Mouse (Mus musculus): ENCODE results near the gene Cdc34.
A peak's percentile ranks its signal among the peaks of the same experiment; 100 is the strongest.

The Cdc34 gene

DNA sequence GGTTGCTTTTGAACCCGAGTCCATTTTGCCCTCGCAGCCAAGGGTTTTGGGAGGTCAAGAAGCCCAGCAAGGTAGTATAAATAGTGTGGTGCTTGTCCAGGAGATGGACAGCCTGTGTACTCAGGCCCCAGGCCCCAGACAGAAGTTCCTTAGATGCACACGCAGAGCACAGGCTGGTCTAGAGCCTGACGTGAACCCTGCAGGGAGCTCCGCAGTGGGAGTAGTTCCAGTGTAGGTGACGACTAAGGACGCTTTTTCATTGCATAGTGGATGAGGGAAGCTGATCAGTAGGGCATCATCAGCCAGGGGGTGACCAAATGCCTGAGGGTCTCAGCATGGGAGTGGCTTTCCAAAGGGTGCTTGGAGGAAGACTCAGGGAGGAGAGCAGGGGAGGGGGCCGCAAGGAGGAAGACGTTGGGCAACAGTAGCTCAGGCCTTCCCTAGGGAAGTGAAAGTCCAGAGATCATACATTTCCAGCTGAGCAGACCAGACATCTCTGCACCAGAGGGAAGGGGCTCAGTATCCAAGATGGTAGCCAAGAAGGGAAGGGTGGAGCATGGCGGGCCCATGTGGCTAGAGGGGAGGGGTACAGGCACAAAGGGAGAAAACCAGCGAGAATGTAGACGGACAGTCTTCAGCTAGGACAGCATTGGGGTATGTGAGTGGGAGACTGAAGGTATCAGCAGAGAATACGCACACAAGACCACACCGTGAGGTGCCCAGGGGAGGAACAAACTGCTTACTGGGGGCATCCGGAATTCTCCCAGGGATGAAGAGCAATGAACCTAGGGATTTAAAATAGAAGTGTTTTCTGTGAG lies 11.7 kb upstream of the Cdc34 start:
- no peak for DNase-seq (ENCODE audit: low spot score)

DNA sequence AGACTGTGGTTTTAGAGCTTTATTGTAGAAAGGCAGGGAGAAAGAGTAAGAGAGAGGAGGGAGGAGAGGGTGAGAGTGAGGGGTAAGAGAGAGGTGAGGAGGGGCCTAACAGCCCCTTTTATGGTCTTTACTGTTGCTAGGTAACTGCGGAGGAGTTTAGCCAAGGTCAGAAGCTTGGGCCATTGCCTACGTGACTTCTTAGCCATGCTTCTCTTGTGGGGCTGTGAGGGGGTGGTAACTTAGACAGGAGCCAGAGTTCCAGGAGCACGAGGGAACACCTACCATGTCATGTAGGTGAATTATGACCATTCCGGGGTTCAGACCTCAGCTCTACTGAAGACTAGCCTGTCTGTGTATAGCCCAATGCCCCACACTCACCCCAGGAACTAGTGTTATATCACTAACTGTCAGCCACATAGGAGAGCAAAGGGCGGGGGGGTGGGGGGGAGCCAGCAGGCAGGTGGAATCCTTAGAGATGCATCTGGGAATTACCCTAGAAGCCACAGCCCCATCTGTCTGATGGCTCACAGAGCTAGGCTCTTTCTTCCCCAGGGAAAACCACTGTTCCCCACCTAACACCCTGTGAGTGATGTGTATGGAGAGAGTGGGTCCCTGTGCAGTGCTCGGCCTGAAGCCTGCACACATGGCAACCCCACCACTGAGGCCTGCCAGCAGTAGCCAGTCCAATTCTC lies 10.5 kb upstream of the Cdc34 start:
- DNase-seq (ENCODE audit: low spot score), result no peak

DNA sequence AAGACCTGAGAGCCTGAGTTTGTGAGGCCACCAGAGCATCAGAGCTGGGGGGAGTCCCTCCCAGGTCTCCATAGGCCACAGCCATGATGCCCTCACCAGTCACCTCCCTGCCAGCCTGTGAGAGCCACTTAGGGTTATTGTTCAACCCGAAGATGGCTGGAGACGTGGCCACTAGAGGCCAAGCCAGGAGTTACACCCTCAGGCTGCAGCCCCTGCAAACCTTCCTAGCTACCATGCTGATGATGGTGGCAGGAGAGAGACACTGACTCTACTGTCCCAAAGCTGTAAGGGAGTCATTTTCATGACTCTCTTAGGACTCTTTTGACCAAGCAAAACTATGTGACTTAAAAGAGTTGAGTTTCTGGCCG lies 9.9 kb upstream of the Cdc34 start:
- DNase-seq (ENCODE audit: low spot score), result no peak

- no peak for DNase-seq (ENCODE audit: low spot score)
Measured at GRCm38 (mm10) chr10:79673054-79673453, 8.9 kb upstream of the Cdc34 start.

GRCm38 (mm10) chr10:79675346-79676035 lies 6.5 kb upstream of the Cdc34 start:
- no peak for DNase-seq (ENCODE audit: low spot score)

DNA sequence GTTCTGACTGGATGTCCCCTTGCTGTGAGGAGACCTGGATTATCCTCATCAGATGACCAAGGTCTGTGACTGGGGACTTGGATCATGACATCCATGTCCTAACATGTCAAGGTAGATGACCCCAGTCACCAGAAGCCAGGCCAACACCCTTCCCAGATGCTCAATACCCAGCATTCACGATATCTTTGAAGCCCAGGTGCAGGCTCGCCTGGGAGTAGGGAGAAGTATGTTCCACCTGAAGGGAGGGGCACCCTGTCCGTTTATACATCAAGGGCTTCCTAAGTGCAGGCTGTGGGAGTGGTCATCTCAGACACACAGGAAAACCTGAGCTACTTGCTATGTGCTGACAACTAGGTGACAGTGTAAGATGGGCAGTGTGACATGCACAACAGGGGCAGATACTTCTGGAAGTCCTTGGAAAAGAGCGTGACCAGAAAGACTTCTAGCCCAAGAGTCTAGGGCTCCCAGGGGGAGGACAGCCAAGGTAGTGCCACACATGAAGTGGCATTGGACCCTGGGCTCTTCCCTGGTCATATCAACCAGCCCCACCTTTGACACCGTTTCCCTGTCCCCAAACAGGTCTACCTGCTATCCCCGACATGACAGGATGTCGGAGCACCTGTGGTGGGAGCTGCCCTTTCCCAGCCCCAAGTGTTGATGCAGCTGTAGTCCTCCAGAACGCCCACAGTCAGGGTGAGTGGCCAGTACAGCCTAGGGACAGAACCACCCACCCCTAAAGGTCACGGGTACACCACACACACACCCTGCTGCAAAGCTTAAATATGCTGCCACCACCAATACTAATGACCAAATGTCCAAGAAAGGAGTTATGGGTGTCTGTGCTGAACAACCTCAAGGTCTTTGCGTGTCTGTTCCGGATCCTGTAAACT lies 1.1 kb upstream of the Cdc34 start:
- DNase-seq (ENCODE audit: low spot score), result no peak

- no peak for DNase-seq (ENCODE audit: low spot score)
Measured at GRCm38 (mm10) chr10:79682551-79682915, 538 bp downstream of the Cdc34 start.

- peak; percentile 31 for DNase-seq (ENCODE audit: low spot score)
Measured at GRCm38 (mm10) chr10:79682916-79683582, 1.1 kb downstream of the Cdc34 start.

- DNase-seq (ENCODE audit: low spot score), result no peak
Measured at GRCm38 (mm10) chr10:79683726-79684640, 2.0 kb downstream of the Cdc34 start.

- DNase-seq (ENCODE audit: low spot score), result no peak
Measured at GRCm38 (mm10) chr10:79684770-79685600, 3.0 kb downstream of the Cdc34 start.

DNA sequence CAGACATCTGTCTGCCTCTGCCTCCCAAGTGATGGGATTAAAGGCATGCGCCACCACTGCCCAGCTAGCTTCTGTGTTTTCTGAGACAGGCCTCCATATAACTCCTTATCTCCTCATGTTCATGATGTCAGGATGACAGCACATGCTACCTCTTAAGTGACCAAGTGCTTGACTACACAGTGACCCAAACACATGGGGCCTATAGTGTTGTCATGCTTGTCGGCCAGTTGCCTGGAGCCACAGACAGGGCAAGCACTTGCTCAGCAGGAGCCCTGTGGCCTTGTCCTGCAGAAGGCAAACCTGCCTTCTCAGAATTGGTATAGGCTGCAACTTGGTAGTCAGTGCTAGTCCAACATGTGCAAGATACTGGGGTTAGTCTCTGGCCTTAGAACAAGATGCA lies 4.2 kb downstream of the Cdc34 start:
- no peak for DNase-seq (ENCODE audit: low spot score)

DNA sequence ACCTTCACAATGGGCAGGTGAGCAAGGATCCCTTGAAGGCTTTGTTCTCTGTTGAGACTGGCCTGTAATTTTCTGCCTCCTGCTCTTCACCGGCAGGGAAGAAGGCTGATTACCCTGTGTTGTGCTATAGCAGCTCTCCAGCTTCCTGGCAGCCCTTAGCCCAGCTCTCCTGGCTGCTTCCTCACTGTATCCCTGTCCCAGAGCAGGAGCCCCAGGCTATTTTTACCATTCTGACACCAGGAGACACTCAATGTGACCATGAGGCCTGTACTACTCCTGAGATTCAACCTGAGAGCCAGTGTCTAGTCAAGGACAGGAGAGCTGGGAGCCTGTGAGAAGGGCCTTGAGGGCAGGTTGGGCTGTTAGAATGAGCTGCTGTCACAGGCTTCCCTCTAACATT lies 4.7 kb downstream of the Cdc34 start:
- no peak for DNase-seq (ENCODE audit: low spot score)

- no peak for DNase-seq (ENCODE audit: low spot score)
Measured at GRCm38 (mm10) chr10:79687513-79687912, 5.5 kb downstream of the Cdc34 start.

- no peak for DNase-seq (ENCODE audit: low spot score)
Measured at GRCm38 (mm10) chr10:79688720-79689119, 6.7 kb downstream of the Cdc34 start, which contains the start of gene Gzmm. Gene Gzmm (plus strand): TSS chr10:79689020.

GRCm38 (mm10) chr10:79689178-79689577 lies 7.2 kb downstream of the Cdc34 start:
- no peak for DNase-seq (ENCODE audit: low spot score)

DNA sequence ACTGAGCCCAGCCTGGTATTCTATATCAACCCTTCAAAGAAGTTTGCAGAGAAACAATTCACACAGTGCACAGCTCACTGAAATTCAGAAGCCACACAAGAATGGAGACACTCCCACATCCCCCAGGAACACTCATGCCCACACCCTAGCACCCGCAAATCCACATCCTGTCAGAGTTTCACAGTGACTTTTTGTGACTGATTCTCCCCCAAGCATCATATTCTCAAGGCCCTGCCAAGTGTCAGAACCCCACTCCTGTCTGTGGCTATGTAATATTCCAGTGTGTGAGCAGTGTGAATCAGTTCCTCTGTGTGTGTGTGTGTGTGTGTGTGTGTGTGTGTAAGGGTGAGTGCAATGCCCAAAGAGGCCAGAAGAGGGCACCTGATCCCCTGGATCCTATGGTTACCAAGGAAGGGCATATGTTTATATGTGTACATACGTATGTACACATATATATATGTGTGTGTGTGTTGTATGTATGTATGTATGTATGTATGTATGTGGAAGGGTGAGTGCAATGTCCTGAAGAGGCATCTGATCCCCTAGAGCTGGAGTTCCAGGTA lies 10.1 kb downstream of the Cdc34 start:
- DNase-seq (ENCODE audit: low spot score), result peak; percentile 45

DNA sequence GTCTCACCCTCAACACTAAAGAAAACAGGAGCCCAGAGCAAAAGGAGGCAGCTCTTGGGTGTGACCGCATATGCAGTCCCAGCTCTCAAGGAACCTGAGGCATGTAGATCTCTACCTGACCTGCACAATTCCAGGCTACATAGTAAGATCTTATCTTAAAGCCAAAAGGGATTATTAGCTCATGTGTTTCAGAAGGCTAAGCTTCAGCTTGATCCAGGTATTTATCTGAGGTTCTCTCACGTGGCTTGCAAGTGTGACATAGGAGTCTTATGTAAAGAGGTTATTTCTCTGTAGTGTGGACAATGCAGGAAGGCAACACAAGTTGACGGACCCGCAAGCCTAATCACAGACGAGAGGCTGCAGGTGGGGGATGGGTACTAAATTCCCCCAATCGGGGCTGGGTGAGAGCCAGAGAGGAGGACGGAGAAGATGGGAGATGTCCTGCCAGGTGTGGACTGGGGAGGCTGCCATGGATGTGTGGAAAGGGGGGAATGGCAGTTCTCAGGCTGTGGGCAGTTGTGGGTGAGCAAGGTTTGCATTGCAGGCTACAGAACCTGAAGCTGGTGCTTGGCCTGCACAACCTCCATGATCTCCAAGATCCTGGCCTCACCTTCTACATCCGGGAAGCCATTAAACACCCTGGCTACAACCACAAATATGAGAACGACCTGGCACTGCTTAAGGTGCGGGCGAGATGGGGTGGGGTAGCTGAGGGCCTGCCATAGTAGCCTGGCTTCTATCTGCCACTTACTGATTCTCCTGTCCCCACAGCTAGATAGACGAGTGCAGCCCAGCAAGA lies 11.8 kb downstream of the Cdc34 start:
- DNase-seq (ENCODE audit: low spot score), result no peak

DNA sequence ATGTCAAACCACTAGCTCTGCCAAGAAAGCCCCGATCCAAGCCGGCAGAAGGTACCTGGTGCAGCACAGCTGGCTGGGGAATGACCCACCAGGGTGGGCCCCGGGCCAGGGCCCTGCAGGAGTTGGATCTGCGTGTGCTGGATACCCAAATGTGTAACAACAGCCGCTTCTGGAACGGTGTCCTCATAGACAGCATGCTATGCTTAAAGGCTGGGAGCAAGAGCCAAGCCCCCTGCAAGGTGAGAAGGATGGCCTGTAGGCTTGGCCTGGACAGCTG lies 12.3 kb downstream of the Cdc34 start:
- DNase-seq (ENCODE audit: low spot score), result no peak

All from T-cell, adult 2 months (primary cell).